Mouse (Mus musculus) stomach, postnatal 0 days (tissue): ENCODE measurements around the gene Pigo. TPM values are rescaled to one million over a fixed set of nuclear protein-coding genes. Genes with fewer than 3 reads are reported as not detected.

ENCODE experiments used
- ATAC-seq: fragments of 200-750 bp; cut with Nextera tagmentation; 2 replicates; pipeline ENCODE4 v1.8.0; 2017; ENCODE audit not compliant: low FRiP score, low TSS enrichment
- DNase-seq: peaks from one replicate; pipeline ENCODE4 v3.0.0-alpha.2; 2016; ENCODE audit warnings: low spot score
- H3K27ac ChIP-seq: fragments of 300-500 bp; sonication (generic); replicated peaks from 2 replicates; pipeline ENCODE4 v1.5.1; 2014; ENCODE audit warnings: mild to moderate bottlenecking, control low read depth
- H3K27me3 ChIP-seq: fragments of 300-500 bp; sonication (generic); 2 replicates; pipeline ENCODE4 v1.6.1; 2014; ENCODE audit warnings: low read length; ENCODE audit not compliant: control insufficient read depth, insufficient read depth
- H3K36me3 ChIP-seq: fragments of 300-500 bp; sonication (generic); 2 replicates; pipeline ENCODE4 v1.6.1; 2014; ENCODE audit warnings: low read length, mixed read lengths; ENCODE audit not compliant: control insufficient read depth, insufficient read depth
- H3K4me1 ChIP-seq: fragments of 300-500 bp; sonication (generic); replicated peaks from 2 replicates; pipeline ENCODE4 v1.6.1; 2014; ENCODE audit warnings: antibody characterized with exemption; ENCODE audit not compliant: control insufficient read depth, insufficient read depth
- H3K4me2 ChIP-seq: fragments of 300-500 bp; sonication (generic); replicated peaks from 2 replicates; pipeline ENCODE4 v1.6.1; 2014; ENCODE audit warnings: low read depth, mild to moderate bottlenecking, control low read depth, moderate library complexity
- H3K4me3 ChIP-seq: fragments of 300-500 bp; sonication (generic); 2 replicates; pipeline ENCODE4 v1.5.1; 2014; ENCODE audit warnings: low read depth, low read length, control low read depth
- H3K9ac ChIP-seq: fragments of 300-500 bp; sonication (generic); 2 replicates; pipeline ENCODE4 v1.6.1; 2014; ENCODE audit warnings: mild to moderate bottlenecking, low read length, control low read depth, mixed read lengths
- H3K9me3 ChIP-seq: fragments of 300-500 bp; sonication (generic); 2 replicates; pipeline ENCODE4 v1.6.1; 2016; ENCODE audit warnings: low read length; ENCODE audit not compliant: control insufficient read depth
- CTCF ChIP-seq: IDR thresholded peaks from 2 replicates; pipeline ENCODE4 v1.5.1; 2016; ENCODE audit warnings: antibody characterized with exemption, low read depth, mild to moderate bottlenecking, moderate library complexity
- EP300 ChIP-seq: optimal IDR thresholded peaks from 2 replicates; pipeline ENCODE3; 2016; ENCODE audit warnings: antibody characterized with exemption
- WGBS: fragments of 180-500 bp; shearing (Covaris S2); extraction: QIAGEN DNeasy Blood & Tissue Kit; methylation state at CpG from one replicate; pipeline ENCODE4 v1.1.7; 2014; 5-methylcytosine and 5-hydroxymethylcytosine counted together
- polyA plus RNA-seq: library from polyadenylated mRNA; unstranded; fragments of >200 nt; fragmentation: Nextera tagmentation; extraction: Ambion mirVana; gene quantifications from 2 replicates; pipeline ENCODE4 v1.2.1, GENCODE M21; 2015

The Pigo gene
- polyA plus RNA-seq, 1 experiment from 2014 or later = 10.3 TPM

- Histone ChIP-seq H3K27ac (no peak overlapping the region), H3K4me1 (no peaks in the 10 kb centered on the region), H3K9me3 (no peaks in the 10 kb centered on the region), H3K4me2 (no peak overlapping the region), H3K27me3 (no peaks in the 10 kb centered on the region), H3K36me3 (peaks cover 17% of the 10 kb centered on the region), H3K4me3 (no peak overlapping the region), H3K9ac (no peak overlapping the region)
- ATAC-seq (no peak), DNase-seq (no peak)
- 94% methylated on average over 10 of the region's 10 CpGs for WGBS
- TF ChIP-seq CTCF (no peak), EP300 (no peak)
These were observed 6.4 kb downstream of the Pigo start for GRCm38 (mm10) chr4:43019176-43019575.

DNA sequence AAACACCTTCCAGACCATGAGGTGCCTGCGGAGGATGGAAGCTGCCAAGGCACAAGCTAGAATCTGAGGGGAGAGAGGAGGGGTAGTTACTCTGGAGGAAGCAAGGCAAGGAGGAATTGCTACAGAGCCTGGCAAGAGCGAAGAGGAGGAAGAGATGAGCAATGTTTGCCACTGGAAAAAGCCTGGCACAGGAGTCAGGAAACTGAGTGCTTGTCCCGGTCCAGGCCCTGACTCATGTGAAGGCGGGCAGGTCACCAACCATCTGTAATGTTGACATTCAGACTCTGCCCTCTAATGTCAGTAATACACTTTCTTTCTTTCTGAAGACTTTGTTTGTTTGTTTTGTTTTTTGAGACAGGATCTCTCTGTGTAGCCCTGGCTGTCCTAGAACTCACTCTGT lies 7.5 kb downstream of the Pigo start:
- DNase-seq = no peak
- H3K4me3 ChIP-seq = no peak overlapping the region
- H3K27ac ChIP-seq = no peak overlapping the region
- peaks cover 14% of the 10 kb centered on the region for H3K36me3 ChIP-seq
- no peak for TF ChIP-seq CTCF
- no peak for TF ChIP-seq EP300
- no peak overlapping the region for H3K4me2 ChIP-seq
- no peaks in the 10 kb centered on the region for H3K4me1 ChIP-seq
- H3K9me3 ChIP-seq = no peaks in the 10 kb centered on the region
- WGBS = 86% methylated on average over 4 of the region's 4 CpGs
- no peak overlapping the region for H3K9ac ChIP-seq
- no peaks in the 10 kb centered on the region for H3K27me3 ChIP-seq
- ATAC-seq = no peak

DNA sequence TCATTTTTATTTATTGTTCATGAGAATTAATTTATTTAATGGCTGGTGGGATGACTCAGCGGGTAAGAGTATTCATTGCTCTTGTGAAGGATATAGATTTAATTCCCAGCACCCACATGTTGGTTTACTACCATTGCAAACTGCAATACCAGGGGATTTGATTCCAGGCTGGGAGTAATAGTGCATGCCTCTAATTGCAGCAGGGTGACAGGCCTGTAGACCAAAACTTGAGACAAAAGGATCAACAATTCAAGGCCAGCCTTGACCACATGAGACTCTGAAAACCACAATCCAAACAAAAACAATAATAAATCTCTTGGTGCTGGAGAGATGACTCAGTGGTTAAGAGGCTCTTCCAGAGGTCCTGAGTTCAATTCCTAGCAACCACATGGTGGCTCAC lies 13.5 kb downstream of the Pigo start:
- Histone ChIP-seq H3K4me1 (no peaks in the 10 kb centered on the region), H3K9me3 (no peaks in the 10 kb centered on the region), H3K4me2 (no peak overlapping the region), H3K4me3 (no peak overlapping the region), H3K27me3 (no peaks in the 10 kb centered on the region), H3K9ac (no peak overlapping the region), H3K36me3 (no peaks in the 10 kb centered on the region), H3K27ac (no peak overlapping the region)
- DNase-seq = no peak
- no peak for ATAC-seq
- no peak for TF ChIP-seq EP300
- TF ChIP-seq CTCF = no peak
- 88% methylated on average over 1 of the region's 1 CpGs for WGBS

GRCm38 (mm10) chr4:43010161-43011038 lies 15.2 kb downstream of the Pigo start, which contains the start of gene Fancg:
Gene Fancg, minus strand, starts transcription at chr4:43010506.
- no peaks in the 10 kb centered on the region for H3K36me3 ChIP-seq
- no peaks in the 10 kb centered on the region for H3K27me3 ChIP-seq
- WGBS = under 1% methylated on average over 37 of the region's 37 CpGs
- peak within 1 kb of the TSS; percentile 63 for H3K9ac ChIP-seq
- peak within 1 kb of the TSS; percentile 63 for H3K4me3 ChIP-seq
- ATAC-seq (peak; percentile 87), DNase-seq (peak; percentile 82)
- H3K4me2 ChIP-seq = peak within 1 kb of the TSS; percentile 77
- H3K9me3 ChIP-seq = no peaks in the 10 kb centered on the region
- no peak within 1 kb of the TSS for H3K27ac ChIP-seq
- TF ChIP-seq EP300 (no peak), CTCF (no peak)
- H3K4me1 ChIP-seq = no peaks in the 10 kb centered on the region

GRCm38 (mm10) chr4:43005765-43006164 lies 19.9 kb downstream of the Pigo start:
- H3K4me1 ChIP-seq = no peaks in the 10 kb centered on the region
- H3K4me2 ChIP-seq = no peak overlapping the region
- H3K27ac ChIP-seq = no peak overlapping the region
- TF ChIP-seq CTCF (peak; percentile 76), EP300 (no peak)
- ATAC-seq (no peak), DNase-seq (no peak)
- H3K9ac ChIP-seq = no peak overlapping the region
- no peaks in the 10 kb centered on the region for H3K9me3 ChIP-seq
- WGBS = 49% methylated on average over 2 of the region's 2 CpGs
- no peaks in the 10 kb centered on the region for H3K27me3 ChIP-seq
- no peaks in the 10 kb centered on the region for H3K36me3 ChIP-seq
- H3K4me3 ChIP-seq = no peak overlapping the region

DNA sequence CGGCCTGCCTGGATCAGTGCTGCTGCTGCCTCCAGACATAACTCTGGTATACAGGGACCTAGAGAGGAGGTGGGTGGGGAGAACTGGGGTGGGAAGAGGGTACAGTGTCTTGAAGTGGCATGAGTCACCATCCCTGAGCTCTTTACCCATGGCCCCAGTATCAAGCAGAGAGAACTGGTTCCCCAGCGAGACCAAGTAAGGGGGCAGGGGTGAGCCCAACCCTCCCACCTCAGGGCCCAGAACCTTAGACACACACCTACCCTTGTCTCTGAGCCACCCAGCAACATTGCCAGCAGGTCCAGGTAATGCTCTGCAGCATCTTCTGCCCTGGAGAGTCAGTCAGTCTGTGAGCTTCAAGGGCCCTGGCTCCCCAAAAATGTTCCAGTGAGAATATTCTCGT lies 20.7 kb downstream of the Pigo start:
- TF ChIP-seq CTCF = no peak
- no peak overlapping the region for H3K4me3 ChIP-seq
- DNase-seq (no peak), ATAC-seq (no peak)
- H3K4me1 ChIP-seq = no peaks in the 10 kb centered on the region
- H3K4me2 ChIP-seq = no peak overlapping the region
- no peak overlapping the region for H3K27ac ChIP-seq
- no peaks in the 10 kb centered on the region for H3K36me3 ChIP-seq
- H3K27me3 ChIP-seq = no peaks in the 10 kb centered on the region
- H3K9ac ChIP-seq = no peak overlapping the region
- no peaks in the 10 kb centered on the region for H3K9me3 ChIP-seq
- 87% methylated on average over 3 of the region's 3 CpGs for WGBS
